Mouse (Mus musculus) brain, embryonic 14.5 days (tissue): Measurements from ENCODE around the gene Pak3.

Experiments used
- CTCF ChIP-seq: fragments of 200-500 bp; IDR thresholded peaks from 2 replicates; pipeline ENCODE4 v1.5.1; 2012; ENCODE audit warnings: inconsistent platforms, mild to moderate bottlenecking, moderate library complexity, borderline replicate concordance; ENCODE audit not compliant: insufficient read depth, insufficient read length; ENCODE audit errors: extremely low read depth
- POLR2A ChIP-seq: fragments of 200-500 bp; IDR thresholded peaks from 2 replicates; pipeline ENCODE4 v1.6.1; 2012; ENCODE audit warnings: mild to moderate bottlenecking, inconsistent platforms, borderline replicate concordance; ENCODE audit not compliant: poor library complexity, insufficient read depth, insufficient read length, severe bottlenecking; ENCODE audit errors: extremely low read depth

- TF ChIP-seq CTCF: no peak
- no peak for TF ChIP-seq POLR2A
Measured at GRCm38 (mm10) chrX:143606877-143607449, 88.6 kb downstream of the Pak3 start.
